Mouse (Mus musculus) liver, embryonic 11.5 days (tissue): ENCODE measurements at regions not wholly inside any gene's neighbourhood (a gene's known extent, or its start where the extent isn't known, plus 50 kb on each side); places are given as distances from the start of the nearest gene placed in this dataset.
A peak's percentile ranks its signal among the peaks of the same experiment; 100 is the strongest.

Experiments
- ATAC-seq: fragments of 200-750 bp; cut with Nextera tagmentation; replicated peaks from 2 replicates; pipeline ENCODE4 v1.8.0; 2017; ENCODE audit warnings: moderate number of reproducible peaks, mild to moderate bottlenecking, moderate TSS enrichment, moderate library complexity; ENCODE audit not compliant: low FRiP score
- DNase-seq: peaks from one replicate; pipeline ENCODE4 v3.0.0-alpha.2; 2017; ENCODE audit warnings: low spot score
- H3K27ac ChIP-seq: fragments of 300-500 bp; sonication (generic); 2 replicates; pipeline ENCODE4 v1.5.1; 2014; ENCODE audit warnings: mild to moderate bottlenecking, low read depth, low read length, control low read depth
- H3K27me3 ChIP-seq: fragments of 300-500 bp; sonication (generic); replicated peaks from 2 replicates; pipeline ENCODE4 v1.6.1; 2014; ENCODE audit warnings: low read length, mixed read lengths; ENCODE audit not compliant: control insufficient read depth, insufficient read depth
- H3K36me3 ChIP-seq: fragments of 300-500 bp; sonication (generic); 2 replicates; pipeline ENCODE4 v1.6.1; 2014; ENCODE audit warnings: mild to moderate bottlenecking, low read length, moderate library complexity, mixed read lengths; ENCODE audit not compliant: control insufficient read depth, insufficient read depth
- H3K4me1 ChIP-seq: fragments of 300-500 bp; sonication (generic); replicated peaks from 2 replicates; pipeline ENCODE4 v1.6.1; 2014; ENCODE audit warnings: low read length, mixed read lengths; ENCODE audit not compliant: control insufficient read depth, insufficient read depth
- H3K4me2 ChIP-seq: fragments of 300-500 bp; sonication (generic); 2 replicates; pipeline ENCODE4 v1.6.1; 2014; ENCODE audit warnings: mild to moderate bottlenecking, control low read depth, moderate library complexity
- H3K4me3 ChIP-seq: fragments of 300-500 bp; sonication (generic); 2 replicates; pipeline ENCODE4 v1.5.1; 2014; ENCODE audit warnings: low read depth, low read length, control low read depth
- H3K9ac ChIP-seq: fragments of 300-500 bp; sonication (generic); 2 replicates; pipeline ENCODE4 v1.6.1; 2014; ENCODE audit warnings: low read depth, low read length, control low read depth
- H3K9me3 ChIP-seq: fragments of 300-500 bp; sonication (generic); 2 replicates; pipeline ENCODE4 v1.6.1; 2016; ENCODE audit warnings: low read length, inconsistent platforms, mixed read lengths; ENCODE audit not compliant: control insufficient read depth
- WGBS: fragments of 180-500 bp; shearing (Covaris S2); extraction: QIAGEN DNeasy Blood & Tissue Kit; methylation state at CpG from one replicate; pipeline ENCODE4 v1.1.7; 2014; 5-methylcytosine and 5-hydroxymethylcytosine counted together

- H3K36me3 ChIP-seq: no peaks in the 10 kb centered on the region
- no peak for ATAC-seq
- H3K27me3 ChIP-seq: no peaks in the 10 kb centered on the region
- no peak for DNase-seq
- H3K4me1 ChIP-seq: no peaks in the 10 kb centered on the region
- H3K4me2 ChIP-seq: no peak overlapping the region
- no peak overlapping the region for H3K27ac ChIP-seq
- no peak overlapping the region for H3K9ac ChIP-seq
- no peak overlapping the region for H3K4me3 ChIP-seq
- no peaks in the 10 kb centered on the region for H3K9me3 ChIP-seq
- WGBS: 75% methylated on average over 3 of the region's 3 CpGs
Observed at GRCm38 (mm10) chr10:122386748-122387147, 61.6 kb upstream of the Avpr1a start.

DNA sequence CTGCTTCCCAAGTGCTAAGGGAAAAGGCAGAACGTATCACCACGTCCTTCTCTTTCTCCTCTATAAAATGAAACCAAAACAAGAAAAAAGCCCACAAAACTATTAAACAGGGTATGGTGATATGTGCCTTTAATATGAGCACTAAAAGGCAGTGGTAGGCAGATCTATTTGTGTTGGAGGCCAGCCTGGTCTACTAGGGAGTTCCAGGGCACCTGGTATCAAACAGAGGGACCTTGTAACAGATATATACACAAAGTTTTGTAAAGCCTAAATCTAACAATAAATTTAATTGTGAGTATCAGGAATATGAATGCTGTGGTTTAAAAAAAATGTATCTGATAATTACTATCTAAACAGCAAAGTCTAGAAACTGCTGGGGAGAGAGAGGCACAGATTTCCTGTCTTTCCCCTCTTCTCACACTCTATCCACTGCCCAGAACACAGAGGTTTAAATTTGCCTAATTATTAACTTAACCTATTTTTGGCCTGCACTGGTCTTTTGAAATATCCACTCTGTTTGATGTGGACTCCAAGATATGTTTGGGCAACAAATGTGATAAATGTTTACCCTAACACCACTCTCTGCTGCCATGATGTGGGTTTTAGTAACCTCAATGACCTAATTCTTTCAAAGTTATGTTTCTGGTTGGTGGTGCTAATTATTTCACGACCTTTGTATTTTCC lies 68.5 kb upstream of the Avpr1a start:
- Histone ChIP-seq H3K36me3 (no peaks in the 10 kb centered on the region), H3K27ac (no peak overlapping the region), H3K9ac (no peak overlapping the region), H3K4me3 (no peak overlapping the region), H3K4me2 (no peak overlapping the region), H3K4me1 (no peaks in the 10 kb centered on the region), H3K27me3 (no peaks in the 10 kb centered on the region), H3K9me3 (no peaks in the 10 kb centered on the region)
- 77% methylated on average over 3 of the region's 3 CpGs for WGBS
- ATAC-seq (0 out of 2 replicates have a peak, but pooled peaks have one; percentile 26), DNase-seq (no peak)

DNA sequence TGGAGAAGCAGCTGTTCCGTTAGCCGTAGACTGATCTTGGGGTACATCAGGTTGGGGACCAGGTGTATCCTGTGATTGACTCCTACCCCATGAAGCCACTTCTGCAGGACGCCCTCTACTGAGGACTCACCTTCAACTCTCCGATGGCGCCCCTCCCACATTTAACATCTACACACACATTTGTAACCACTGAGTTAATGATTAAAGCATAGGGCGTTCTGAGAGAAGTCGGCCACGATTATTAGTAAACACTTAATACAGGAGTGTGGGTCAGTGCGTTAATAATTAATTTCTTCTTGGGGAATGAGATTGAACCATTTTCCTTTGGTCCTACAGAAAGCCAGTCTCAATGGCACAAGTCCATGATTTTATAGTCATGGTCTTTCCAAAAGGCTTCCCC lies 105.0 kb upstream of the Avpr1a start:
- no peak for ATAC-seq
- no peak overlapping the region for H3K9ac ChIP-seq
- no peaks in the 10 kb centered on the region for H3K27me3 ChIP-seq
- H3K27ac ChIP-seq: no peak overlapping the region
- no peak overlapping the region for H3K4me3 ChIP-seq
- 84% methylated on average over 9 of the region's 9 CpGs for WGBS
- no peaks in the 10 kb centered on the region for H3K9me3 ChIP-seq
- no peak for DNase-seq
- H3K4me1 ChIP-seq: no peaks in the 10 kb centered on the region
- no peak overlapping the region for H3K4me2 ChIP-seq
- no peaks in the 10 kb centered on the region for H3K36me3 ChIP-seq

DNA sequence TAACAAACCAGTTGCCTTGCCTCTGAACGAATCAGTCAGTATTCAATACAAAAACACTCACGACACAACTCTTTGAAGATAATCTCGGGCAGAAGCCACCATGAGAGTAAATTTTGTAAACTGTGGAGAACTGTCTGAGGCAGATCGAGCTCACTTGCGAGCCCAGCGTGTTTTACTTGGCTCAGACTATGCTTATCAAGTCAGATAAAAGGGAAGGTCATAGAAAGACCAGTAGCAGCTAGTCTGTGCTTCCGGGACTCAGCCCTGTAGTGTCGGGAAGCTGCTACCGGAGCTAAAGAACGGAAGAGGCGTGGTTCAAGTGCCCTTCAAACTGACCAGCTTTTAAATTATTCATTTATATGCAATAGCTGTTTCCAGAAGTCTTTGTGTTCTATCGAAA lies 105.9 kb upstream of the Avpr1a start:
- Histone ChIP-seq H3K9me3 (no peaks in the 10 kb centered on the region), H3K4me1 (no peaks in the 10 kb centered on the region), H3K4me2 (no peak overlapping the region), H3K9ac (no peak overlapping the region), H3K27ac (no peak overlapping the region), H3K4me3 (no peak overlapping the region), H3K36me3 (no peaks in the 10 kb centered on the region), H3K27me3 (no peaks in the 10 kb centered on the region)
- ATAC-seq (no peak), DNase-seq (no peak)
- 71% methylated on average over 12 of the region's 12 CpGs for WGBS

DNA sequence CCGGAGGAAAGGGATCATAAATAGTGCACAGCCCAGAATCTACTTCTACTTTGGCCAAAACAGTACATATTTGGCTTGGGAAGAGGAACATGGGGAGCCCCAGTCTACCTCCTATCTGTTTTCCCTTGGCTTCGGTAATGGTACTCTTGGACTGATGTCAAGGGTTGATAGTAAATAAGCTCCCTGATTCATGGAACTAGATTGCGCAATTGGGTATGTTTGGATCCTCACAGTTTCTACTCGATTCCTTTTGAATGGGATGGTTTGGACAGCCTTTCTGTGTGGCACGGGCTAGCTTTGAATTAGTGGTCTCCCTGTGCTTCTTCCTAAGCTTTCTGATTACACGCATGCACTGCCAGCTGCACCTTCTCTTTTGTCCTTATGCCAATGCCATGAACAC lies 121.4 kb upstream of the Avpr1a start:
- no peaks in the 10 kb centered on the region for H3K4me1 ChIP-seq
- no peak overlapping the region for H3K27ac ChIP-seq
- no peak overlapping the region for H3K4me3 ChIP-seq
- H3K4me2 ChIP-seq: no peak overlapping the region
- ATAC-seq (no peak), DNase-seq (no peak)
- WGBS: 87% methylated on average over 6 of the region's 6 CpGs
- no peaks in the 10 kb centered on the region for H3K36me3 ChIP-seq
- no peaks in the 10 kb centered on the region for H3K27me3 ChIP-seq
- no peak overlapping the region for H3K9ac ChIP-seq
- H3K9me3 ChIP-seq: no peaks in the 10 kb centered on the region; the same call in 1 of the 2 replicates

DNA sequence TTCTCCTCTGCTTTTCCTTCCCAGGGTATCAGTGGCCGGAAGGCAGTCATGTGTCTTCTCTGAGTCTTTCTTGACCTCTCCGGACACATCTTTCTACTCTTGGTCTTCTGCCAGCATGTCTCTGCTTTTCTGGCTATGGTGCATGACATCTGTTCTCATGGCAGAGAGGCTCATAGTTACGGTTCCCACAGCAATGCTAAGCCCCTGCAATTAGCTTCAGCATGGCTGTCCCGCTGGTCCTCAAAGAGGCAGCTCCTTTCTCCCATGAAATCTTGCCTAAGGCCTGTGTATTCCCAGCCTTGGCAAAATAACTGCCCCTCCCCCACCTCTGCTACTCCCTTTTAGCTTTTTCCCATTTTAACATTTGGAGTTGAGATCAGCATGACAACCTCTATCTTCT lies 129.4 kb upstream of the Avpr1a start:
- Histone ChIP-seq H3K9ac (no peak overlapping the region), H3K4me3 (no peak overlapping the region), H3K36me3 (no peaks in the 10 kb centered on the region), H3K27ac (no peak overlapping the region), H3K9me3 (no peaks in the 10 kb centered on the region), H3K4me1 (no peaks in the 10 kb centered on the region), H3K27me3 (no peaks in the 10 kb centered on the region), H3K4me2 (no peak overlapping the region)
- DNase-seq (no peak), ATAC-seq (no peak)
- WGBS: 87% methylated on average over 4 of the region's 4 CpGs

- Histone ChIP-seq H3K27ac (no peak overlapping the region), H3K36me3 (no peaks in the 10 kb centered on the region), H3K27me3 (no peaks in the 10 kb centered on the region), H3K4me2 (no peak overlapping the region), H3K4me3 (no peak overlapping the region), H3K9ac (no peak overlapping the region), H3K9me3 (no peaks in the 10 kb centered on the region), H3K4me1 (no peaks in the 10 kb centered on the region)
- WGBS: 80% methylated on average over 3 of the region's 3 CpGs
- no peak for ATAC-seq
- DNase-seq: no peak
Observed at GRCm38 (mm10) chr10:122310646-122311193, 137.6 kb upstream of the Avpr1a start.

- Histone ChIP-seq H3K4me1 (no peaks in the 10 kb centered on the region), H3K9ac (no peak overlapping the region), H3K27ac (no peak overlapping the region), H3K4me3 (no peak overlapping the region), H3K27me3 (no peaks in the 10 kb centered on the region), H3K4me2 (no peak overlapping the region), H3K9me3 (no peaks in the 10 kb centered on the region), H3K36me3 (no peaks in the 10 kb centered on the region)
- no peak for ATAC-seq
- DNase-seq: no peak
- WGBS: 79% methylated on average over 3 of the region's 3 CpGs
Observed at GRCm38 (mm10) chr10:122308691-122309090, 139.6 kb upstream of the Avpr1a start.

GRCm38 (mm10) chr10:122302259-122302658 lies 146.0 kb upstream of the Avpr1a start:
- H3K36me3 ChIP-seq: no peaks in the 10 kb centered on the region
- ATAC-seq (no peak), DNase-seq (no peak)
- no peaks in the 10 kb centered on the region for H3K27me3 ChIP-seq
- H3K27ac ChIP-seq: no peak overlapping the region
- H3K4me2 ChIP-seq: no peak overlapping the region
- 72% methylated on average over 6 of the region's 6 CpGs for WGBS
- H3K9me3 ChIP-seq: 0 out of 2 replicates have a peak, but pooled peaks cover 2% of the 10 kb centered on the region
- no peak overlapping the region for H3K9ac ChIP-seq
- no peak overlapping the region for H3K4me3 ChIP-seq
- no peaks in the 10 kb centered on the region for H3K4me1 ChIP-seq
